Mouse (Mus musculus): Measurements from ENCODE around the gene Gm10053.

DNA sequence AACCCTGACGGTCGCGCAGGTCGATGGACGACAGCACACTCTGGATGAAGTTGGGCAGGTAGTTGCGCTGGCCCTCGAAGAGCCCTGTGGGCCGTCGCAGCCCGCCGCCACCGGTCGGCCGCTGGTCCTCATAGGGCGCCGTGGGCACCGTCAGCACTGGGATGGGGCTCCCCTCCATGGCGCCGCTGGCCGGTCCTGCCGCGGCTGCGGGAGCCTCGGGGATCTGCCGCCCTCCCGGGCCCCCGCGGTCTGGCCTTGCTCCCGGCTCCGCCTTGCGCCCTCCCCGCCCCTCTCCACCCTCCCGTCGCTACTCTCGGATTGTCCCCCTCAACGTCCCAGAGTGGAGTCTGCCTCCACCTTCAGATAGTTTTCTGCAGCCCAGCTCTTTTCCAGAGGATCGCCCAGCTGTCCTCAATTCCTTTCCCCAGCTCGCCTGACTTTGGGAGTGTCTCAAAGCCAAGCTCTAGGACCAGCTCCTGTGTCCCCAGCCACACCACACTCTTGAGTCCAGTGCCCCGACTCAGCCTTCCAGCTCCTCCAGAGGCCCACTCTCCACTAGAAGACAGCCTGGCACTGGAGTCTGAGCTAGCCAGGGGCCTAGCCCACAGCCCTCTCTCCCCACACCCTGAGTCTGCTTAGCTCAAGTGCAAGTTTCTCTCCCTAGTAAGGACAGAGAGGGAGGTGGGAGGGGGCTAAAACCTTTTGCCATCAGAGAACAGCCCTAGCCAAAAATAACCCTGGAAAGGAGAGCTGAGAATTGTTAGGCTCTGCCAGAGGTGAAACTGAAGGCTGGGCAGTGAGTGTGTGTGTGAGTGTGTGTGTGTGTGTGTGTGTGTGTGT is 13.7 kb upstream of the Gm10053 start, which contains the start of gene Pgm5:
- TF ChIP-seq CTCF (IDR thresholded peaks at IDR 0.05; ENCODE audit: insufficient read depth, low read depth, low read length) = no peak
- no peak for TF ChIP-seq POLR2A (IDR thresholded peaks at IDR 0.05; ENCODE audit: insufficient read depth, low read depth, low read length)

Measured in olfactory bulb, adult 2 months (tissue).